Mouse (Mus musculus) embryonic stem cell, embryonic (primary cell): Measurements from ENCODE around the gene Stard13.

Experiments used
- CTCF ChIA-PET, 4 experiments: fragments of 300-600 bp in 2 of 4; fragments of 350-600 bp in 2 of 4; sonication (Branson Sonifier 250); formaldehyde crosslinking; loops; one replicate each; lab custom pipeline; 2022; ENCODE audit warnings: inconsistent platforms in 2 of 4; lab: Charles Lee
- POLR2A ChIA-PET, 4 experiments: fragments of 300-600 bp in 2 of 4; fragments of 350-600 bp in 2 of 4; sonication (Branson Sonifier 250); formaldehyde crosslinking; loops; one replicate each; lab custom pipeline; 2022; ENCODE audit warnings: antibody characterized with exemption in 4 of 4, inconsistent platforms in 1 of 4; lab: Charles Lee

Stard13 gene

DNA sequence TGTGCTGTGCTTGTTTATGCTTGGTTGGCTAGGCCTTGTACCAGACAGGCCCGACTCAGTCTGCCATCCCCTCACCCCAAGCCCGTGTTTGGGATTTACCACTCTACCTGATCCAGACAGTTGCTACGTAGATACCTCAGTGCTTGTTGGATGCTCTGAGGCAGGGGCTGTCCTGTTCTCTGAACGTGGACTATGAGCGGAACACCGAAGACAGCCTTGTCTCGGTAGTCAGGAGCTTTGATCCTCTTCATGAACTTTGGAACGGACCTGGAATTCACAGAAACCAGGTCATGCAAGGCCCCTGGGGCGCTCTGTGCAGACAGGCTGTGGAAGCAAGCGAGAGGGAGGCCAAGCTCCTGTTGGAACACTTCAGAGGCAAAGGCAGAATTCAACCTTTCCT, 174.3 kb downstream of the Stard13 start:
- ChIA-PET CTCF (no interaction called here), POLR2A (no interaction called here)

DNA sequence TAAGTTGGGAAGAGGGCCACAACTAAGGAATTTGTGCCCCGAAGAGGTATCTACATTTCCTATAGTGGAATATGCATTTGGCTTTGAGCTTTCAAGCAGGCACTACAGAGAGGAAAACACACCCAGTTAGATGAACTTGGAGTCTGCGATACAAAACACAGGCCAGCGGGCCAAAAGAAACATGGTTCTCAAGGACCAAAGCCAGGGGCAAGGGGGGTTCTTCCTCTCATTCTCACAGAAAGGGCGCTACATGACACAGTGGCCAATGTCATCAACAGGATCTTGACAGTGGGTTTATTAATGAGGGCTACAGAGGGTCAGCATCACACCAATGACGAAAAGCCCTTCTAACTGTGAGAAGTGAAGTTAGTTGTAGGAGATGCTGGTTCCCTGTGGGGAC, 175.9 kb downstream of the Stard13 start:
- CTCF ChIA-PET = interaction anchor here in 1 of 4 experiments (0.6 to 1.3 kb wide), 2 partner anchors 45 to 602 kb away, joined by 3 to 4 read pairs; no protein-coding TSS in a partner anchor
- POLR2A ChIA-PET = no interaction called here

DNA sequence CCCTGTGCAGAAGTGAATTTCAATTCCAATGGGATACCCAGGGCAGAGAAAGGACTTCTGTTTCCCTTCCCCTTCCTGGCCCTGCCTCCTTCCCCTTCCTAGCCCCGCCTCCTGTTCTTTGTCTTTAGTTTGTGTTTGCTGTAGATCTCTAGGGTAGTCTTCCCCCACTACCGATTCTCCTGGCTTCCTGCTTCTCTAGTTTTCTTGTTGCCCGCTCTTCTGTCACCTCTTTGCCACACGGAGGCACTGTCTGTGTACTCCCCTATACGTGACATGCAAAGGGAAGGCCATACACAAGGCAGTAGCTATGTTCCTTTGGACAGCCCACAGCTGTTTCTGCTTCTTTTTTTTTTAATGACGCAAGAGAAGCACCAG, 176.7 kb downstream of the Stard13 start:
- ChIA-PET POLR2A (interaction anchor here in 2 of 4 experiments (0.6 to 0.8 kb wide), 2 partner anchors 82 to 311 kb away, joined by 3 read pairs; no protein-coding TSS in a partner anchor), CTCF (interaction anchor here in 1 of 4 experiments (0.6 kb wide), 1 partner anchor 601 kb away, joined by 3 read pairs; no protein-coding TSS in a partner anchor)

DNA sequence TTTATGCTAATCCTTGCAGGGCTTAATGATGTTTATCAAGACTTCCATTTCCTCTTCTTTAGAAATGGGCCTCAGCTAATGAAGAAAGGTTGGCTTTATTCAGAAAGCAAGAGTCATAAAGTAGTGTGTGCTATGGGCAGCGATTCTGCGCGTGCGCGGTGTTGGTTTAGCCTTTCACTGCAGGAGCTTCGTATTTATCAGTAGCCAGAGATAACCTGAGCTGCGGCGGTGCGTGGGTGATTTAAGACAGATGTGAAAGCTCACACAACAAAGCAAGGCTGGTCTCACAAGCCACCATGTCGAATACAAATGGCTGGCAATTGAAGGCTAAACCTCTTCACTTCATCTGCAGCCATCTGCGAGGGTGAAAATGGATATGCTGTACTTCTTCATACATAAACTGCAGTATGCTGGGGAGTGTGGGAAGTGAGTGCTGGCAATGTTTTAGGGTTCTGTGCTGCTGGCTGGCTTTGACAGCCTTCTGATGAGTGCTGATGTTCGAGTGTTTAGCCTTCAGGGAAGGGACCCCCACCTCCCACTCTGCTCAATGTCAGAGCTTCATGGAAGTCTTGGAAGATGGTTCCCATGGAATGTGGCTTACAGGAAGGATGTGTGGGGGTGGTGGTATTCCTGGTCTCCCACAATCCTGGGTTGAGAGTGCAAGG, 177.2 kb downstream of the Stard13 start:
- CTCF ChIA-PET = interaction anchor here (0.5 to 1.8 kb wide), 13 partner anchors 9 to 416 kb away, joined by 3 to 8 read pairs (median 4); partner anchors contain the start of genes N4bp2l2 (in 2 of the 4) and Pds5b (in 1 of the 4)

DNA sequence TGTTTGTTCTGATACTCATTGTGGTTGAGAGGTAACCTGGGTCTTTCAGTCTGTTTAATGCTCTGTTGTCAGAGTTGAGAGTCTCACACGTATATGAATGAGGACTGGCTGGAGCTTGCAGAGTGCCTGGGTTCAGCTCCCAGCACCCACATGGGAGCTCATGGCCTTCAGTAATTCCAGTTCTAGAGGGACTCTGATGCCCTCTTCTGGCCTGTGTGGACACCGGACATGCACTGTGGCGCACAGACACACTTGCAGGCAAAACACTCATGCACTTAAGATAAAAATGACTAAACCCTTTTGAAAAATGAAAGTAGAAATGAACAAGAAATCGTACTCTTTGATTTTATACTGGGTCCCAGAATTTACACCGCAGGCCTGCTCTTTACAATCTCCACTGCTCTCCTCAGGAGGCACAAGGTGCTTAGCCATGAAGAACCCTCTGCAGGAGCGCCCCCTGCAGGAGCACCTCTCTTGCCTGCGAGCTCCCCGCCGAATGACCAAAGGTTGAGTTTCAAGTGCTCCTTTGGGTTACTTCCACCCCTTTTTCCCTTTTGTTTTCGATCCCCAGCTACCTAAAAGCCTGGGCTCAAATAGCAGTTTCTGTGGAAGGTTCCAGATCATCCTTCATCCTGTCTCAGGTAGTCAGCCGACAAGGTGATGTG, 178.1 kb downstream of the Stard13 start:
- POLR2A ChIA-PET = interaction anchor here in 2 of 4 experiments (0.6 to 1.0 kb wide), 5 partner anchors 11 to 313 kb away, joined by 3 to 4 read pairs (median 3); no protein-coding TSS in a partner anchor
- CTCF ChIA-PET = interaction anchor here (0.5 to 1.8 kb wide), 22 partner anchors 10 to 606 kb away, joined by 3 to 8 read pairs (median 4); partner anchors contain the start of genes Pds5b (in 3 of the 4) and N4bp2l2 (in 2 of the 4)

More for the DNA sequence above, 177.2 kb downstream of the Stard13 start:
- POLR2A ChIA-PET = interaction anchor here in 2 of 4 experiments (0.6 to 0.8 kb wide), 4 partner anchors 40 to 311 kb away, joined by 3 to 4 read pairs (median 3); no protein-coding TSS in a partner anchor

DNA sequence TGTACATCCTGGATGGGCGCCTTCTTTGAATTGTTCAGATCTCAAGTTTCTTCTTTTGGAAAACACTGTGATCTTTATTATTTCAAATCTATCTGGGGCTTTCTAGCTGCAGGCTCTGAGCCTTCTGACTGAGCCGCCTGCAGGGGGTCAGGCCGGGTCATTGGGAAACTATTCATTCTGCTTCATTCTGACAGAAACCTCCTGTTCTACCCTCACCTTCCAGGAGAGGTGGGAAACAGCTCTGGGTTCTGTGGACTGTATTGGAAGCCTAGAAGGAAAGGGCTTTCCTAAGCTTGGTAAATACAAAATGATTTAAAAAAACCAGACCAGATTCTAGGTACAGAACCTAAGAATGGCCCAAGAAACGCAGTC, 178.9 kb downstream of the Stard13 start:
- ChIA-PET CTCF (interaction anchor here (0.6 to 1.8 kb wide), 15 partner anchors 11 to 607 kb away, joined by 3 to 8 read pairs (median 4); partner anchors contain the start of genes Pds5b (in 3 of the 4) and N4bp2l2 (in 1 of the 4)), POLR2A (interaction anchor here in 1 of 4 experiments (0.9 to 1.0 kb wide), 2 partner anchors 10 to 313 kb away, joined by 3 read pairs; no protein-coding TSS in a partner anchor)

DNA sequence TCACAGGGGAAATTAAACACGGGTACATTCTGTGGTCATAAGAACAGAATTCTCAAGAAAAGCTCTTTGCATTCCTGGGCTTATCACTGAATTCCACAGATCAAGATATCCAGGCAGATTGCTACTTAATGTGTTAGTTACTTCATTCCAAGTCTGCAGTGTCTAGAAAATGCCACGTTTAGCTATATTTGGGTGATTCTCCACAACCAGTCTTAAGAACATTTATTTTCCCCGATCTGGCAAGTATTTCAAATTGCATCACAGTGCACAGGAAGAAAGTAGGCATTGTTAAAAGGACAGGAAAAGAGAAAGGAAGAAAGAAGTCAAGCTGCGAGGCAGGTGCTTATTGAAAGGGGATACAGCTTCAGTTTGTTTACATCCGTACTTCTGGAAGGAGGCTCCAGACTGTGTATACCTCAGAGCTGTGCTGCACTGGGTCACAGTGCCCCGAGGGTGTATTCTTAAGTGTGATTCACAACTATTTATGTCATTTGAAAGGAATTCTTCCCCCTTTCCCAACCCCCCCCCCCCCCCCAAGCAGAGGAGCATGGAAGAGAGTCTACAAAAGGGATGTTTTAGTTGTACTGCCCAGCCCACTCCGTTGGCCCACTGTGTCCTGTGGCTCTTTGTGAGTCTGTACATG, 179.4 kb downstream of the Stard13 start:
- ChIA-PET CTCF (interaction anchor here in 2 of 4 experiments (0.6 to 1.3 kb wide), 3 partner anchors 75 to 612 kb away, joined by 3 to 4 read pairs (median 3); no protein-coding TSS in a partner anchor), POLR2A (interaction anchor here in 1 of 4 experiments (0.7 to 1.0 kb wide), 3 partner anchors 9 to 314 kb away, joined by 3 read pairs; no protein-coding TSS in a partner anchor)

DNA sequence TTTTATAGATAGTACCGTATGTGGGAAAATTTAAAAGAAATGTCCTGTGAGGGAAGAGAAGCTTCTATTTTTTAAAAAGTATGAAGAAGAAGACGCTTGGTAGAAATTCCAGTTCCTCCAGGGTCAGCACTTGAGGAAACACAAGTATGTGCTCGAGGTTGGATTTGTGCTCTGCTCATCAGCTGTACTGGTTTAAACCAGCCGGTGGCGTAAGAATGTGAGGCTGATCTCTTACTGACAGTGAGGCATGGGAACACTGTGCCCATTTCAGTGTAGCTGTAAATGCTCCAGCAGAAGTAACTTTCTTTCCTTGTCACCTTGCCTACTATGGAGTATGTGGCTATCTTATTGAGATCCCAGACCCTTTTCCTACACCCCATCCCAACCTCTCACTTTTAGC, 180.4 kb downstream of the Stard13 start:
- POLR2A ChIA-PET = no interaction called here
- CTCF ChIA-PET = no interaction called here

DNA sequence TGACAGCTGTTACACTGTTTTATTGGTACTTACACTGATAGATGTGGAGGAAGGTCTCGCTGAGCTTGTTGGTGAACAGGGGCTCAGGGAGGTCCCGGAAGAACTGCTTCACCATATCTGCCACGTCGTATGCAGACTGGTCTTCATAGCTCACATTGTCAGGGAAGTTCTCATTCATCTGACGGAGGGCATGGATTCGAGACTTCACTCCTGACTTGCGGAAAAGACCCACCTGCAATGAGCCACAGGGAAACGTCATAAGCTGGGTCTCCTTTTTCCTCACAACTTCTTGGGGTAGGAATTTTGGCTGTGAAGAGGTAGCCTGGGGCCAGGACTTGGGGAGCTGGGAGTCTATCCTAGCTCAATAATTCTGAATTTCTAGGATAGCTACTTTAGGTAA, 181.3 kb downstream of the Stard13 start:
- ChIA-PET POLR2A (no interaction called here), CTCF (interaction anchor here in 1 of 4 experiments (0.6 kb wide), 1 partner anchor 539 kb away, joined by 4 read pairs; no protein-coding TSS in a partner anchor)

DNA sequence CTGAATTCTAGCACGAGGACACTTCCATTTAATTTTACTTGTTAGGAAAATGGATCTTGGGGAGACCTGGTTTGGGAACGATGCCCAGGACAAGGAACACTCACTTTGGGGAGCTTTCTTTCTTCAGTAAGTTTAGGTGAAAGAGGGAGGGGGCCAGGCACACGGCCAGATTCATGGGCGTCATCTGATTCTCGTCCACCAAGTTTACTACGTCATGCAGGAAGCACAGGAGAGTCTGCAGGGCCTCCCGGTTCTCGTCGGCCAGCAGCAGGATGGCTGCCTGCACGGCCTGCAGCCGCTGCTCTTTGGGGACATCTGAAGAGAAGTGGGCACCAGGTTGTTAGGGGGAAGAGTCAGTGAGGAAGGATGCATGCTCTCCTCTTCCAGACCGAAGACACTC, 186.1 kb downstream of the Stard13 start:
- CTCF ChIA-PET = no interaction called here
- POLR2A ChIA-PET = no interaction called here

DNA sequence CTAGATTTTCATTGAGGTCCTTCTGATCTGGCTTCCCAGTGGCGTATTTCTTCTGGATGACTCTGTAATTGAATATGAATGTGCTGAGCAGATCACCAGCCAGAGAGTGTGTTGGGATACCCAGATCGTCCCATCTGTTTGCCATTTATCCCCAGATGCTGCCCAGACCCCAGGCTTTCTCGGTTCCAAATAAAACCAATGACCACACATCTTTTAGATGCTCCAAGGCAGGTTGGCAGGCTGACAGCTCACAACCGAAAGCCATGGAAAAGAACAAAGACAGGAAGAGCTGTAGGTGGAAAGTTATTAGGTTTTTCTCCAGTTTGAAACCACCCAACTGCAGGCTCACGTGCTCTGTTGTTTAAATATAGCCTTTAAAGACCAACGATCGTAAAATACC, 186.7 kb downstream of the Stard13 start:
- ChIA-PET CTCF (no interaction called here), POLR2A (no interaction called here)

DNA sequence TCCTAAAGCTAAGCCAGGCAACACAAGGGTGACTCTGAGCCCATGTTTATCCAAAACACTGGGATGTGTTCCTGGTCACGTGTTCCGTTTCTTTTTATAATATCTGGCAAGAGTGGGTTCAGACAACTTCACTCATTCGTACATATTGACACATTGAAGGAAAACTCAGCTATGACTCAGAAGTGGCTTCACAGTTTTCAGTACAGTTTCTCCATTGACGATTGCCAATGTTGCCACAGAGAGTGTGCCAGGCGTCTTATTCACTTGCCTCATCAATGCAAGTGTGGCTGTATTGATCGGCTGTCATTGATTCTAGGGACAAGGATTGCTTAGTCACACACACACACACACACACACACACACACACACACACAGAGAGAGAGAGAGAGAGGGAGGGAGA, 187.5 kb downstream of the Stard13 start:
- ChIA-PET CTCF (no interaction called here), POLR2A (no interaction called here)

DNA sequence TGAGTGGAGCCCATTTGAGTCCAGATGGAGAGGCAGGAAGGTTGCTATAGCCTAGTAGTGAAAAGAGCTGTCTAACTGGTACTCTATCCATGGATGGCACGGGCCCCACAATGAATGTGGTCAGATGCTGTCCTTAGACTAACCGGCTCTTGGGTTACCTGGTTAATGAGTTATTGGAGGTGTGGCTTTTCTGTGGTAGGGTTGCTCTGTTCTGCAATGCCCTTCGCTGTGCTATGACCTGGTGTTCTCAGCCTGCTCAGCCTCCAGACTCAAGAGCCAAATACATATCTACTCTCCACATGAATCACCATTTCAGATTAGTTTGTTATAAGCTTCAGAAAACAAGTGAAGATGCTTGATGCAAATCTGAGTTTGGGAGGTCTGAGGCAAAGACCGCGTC, 190.7 kb downstream of the Stard13 start:
- POLR2A ChIA-PET = no interaction called here
- CTCF ChIA-PET = interaction anchor here in 1 of 4 experiments (0.6 to 1.0 kb wide), 2 partner anchors 60 to 325 kb away, joined by 3 read pairs; no protein-coding TSS in a partner anchor

DNA sequence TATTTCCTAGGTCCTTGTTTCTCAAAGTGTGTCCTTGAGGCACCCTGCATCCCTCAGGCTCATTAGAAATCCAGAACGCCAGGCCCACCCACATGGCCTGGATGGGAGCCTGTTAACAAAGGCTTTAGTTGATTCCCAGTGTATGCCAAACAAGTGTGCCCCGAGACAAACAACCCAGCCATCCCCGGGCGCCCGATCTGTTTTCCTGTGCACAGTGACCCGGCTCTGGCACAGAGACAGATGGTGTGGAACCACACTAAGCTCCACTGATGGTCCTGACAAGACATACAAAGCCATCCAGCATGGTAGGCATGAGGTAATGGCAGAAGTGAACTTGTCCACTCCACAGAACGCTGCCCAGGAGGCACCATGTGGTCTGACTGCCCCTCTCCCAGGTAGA, 195.8 kb downstream of the Stard13 start:
- ChIA-PET CTCF (interaction anchor here in 1 of 4 experiments (0.5 kb wide), 1 partner anchor 180 kb away, joined by 19 read pairs; no protein-coding TSS in a partner anchor), POLR2A (no interaction called here)

DNA sequence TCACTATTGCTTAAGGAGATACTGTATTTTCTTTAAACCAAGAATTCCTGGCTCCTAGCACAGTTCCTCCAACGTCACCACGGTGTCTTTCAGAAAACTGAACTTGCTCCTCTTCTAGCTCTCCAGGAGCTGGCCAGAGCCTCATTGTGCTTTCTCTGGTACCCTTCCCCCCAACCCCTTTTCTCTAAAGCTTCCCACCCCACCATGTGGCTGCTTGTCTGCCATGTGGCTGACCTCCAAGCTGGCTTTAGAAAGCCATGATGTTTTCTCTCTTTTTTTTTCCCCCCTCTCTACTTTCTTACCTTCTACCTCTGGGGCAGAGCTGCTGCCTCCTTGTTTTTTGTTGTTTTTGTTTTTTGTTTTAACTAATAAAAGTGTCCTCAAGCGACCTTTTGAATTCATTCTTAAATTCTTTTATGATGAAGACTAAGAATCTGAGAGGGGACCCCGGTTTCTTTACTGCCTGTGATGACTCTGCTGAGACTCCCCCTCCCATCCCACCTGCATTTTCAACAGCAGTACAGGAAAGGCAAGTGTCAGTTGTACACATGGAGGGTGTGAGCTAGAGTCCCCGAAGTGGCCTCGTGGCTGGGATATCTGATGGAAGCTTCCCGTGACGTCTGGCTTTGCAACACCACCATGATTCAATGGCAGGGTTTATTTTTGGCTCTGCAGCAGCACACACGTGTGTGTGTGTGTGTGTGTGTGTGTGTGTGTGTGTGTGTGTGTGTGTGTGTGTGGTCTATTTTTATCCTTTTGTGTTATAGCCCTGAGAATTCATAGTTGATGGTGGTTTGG, 198.7 kb downstream of the Stard13 start:
- CTCF ChIA-PET = interaction anchor here in 2 of 4 experiments (0.6 to 0.7 kb wide), 3 partner anchors 8 to 206 kb away, joined by 3 to 13 read pairs (median 7); no protein-coding TSS in a partner anchor
- POLR2A ChIA-PET = interaction anchor here in 1 of 4 experiments (0.6 kb wide), 1 partner anchor 156 kb away, joined by 4 read pairs; no protein-coding TSS in a partner anchor

DNA sequence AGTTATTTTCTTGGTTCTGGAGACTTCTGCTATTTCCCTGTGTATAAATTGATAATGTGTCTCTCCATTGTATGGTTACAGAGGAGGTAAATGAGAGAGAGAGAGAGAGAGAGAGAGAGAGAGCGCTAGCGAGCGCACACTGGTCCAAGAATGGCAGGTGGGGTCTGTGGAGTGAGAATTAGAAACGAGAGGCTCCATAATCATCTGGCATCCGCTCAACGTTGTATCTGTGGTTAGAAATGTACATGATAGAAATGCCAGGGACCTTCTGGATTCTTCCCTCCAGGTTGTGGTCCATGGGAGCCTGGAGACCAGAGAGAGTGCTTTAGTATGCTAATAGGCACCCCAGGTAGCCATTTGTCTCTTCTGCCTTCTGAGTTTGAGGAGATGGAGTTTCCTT, 204.7 kb downstream of the Stard13 start:
- ChIA-PET CTCF (no interaction called here), POLR2A (interaction anchor here in 1 of 4 experiments (0.6 kb wide), 1 partner anchor 189 kb away, joined by 4 read pairs; no protein-coding TSS in a partner anchor)

DNA sequence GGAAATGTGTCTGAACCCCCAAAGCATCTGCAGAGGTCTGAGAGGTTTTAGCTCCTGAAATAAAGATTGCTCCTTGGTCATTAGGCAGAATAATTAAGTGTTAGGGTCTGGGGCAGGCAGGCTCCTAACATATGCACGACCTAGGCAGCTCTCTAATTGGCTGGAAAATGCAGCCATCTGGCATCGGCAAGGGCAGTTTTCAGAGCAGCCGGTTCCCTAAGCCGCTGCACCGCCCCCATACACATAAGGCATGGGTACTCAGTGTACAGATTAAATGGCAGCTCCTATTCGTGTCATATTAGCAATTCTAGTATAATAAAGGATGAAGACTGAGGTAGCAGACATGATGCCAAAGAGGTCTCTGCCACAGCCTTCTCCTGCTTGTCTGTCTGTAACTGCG, 206.5 kb downstream of the Stard13 start:
- CTCF ChIA-PET = interaction anchor here in 1 of 4 experiments (0.6 kb wide), 1 partner anchor 8 kb away, joined by 13 read pairs; no protein-coding TSS in a partner anchor
- POLR2A ChIA-PET = interaction anchor here in 1 of 4 experiments (0.7 to 0.9 kb wide), 2 partner anchors 147 to 362 kb away, joined by 3 to 4 read pairs; no protein-coding TSS in a partner anchor

DNA sequence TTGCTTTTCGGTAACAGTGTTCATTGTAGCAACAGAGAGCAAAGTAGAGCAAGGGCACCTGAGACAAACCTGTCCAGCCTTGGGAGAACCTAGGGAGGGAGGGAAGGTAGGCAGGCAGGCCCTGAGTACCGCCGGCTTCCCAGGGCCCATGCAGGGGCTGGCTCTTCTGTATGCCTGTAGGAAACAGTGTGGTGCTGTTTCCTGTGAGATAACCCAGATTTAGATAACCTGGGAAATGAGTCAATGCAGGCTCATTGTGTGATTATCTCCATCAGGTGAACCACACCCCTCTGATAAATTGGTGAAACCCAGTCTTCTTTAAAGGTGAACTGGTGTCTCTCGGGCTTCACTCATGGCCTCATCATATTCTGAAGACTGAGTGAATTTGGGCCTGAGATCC, 207.6 kb downstream of the Stard13 start:
- ChIA-PET POLR2A (no interaction called here), CTCF (no interaction called here)
